Comparison of ENCODE assay signal across 8 mouse cellular contexts in genomic region chr3:89227307-89228179, GRCm38 (mm10). TPM values are rescaled to one million over a fixed set of nuclear protein-coding genes. Genes with fewer than 3 reads are reported as not detected.
DNase-seq lines count a peak whose midpoint lies in the region; ATAC-seq lines count a peak whose summit lies in the region.

No protein-coding gene starts in this region.

- H3K4me2 ChIP-seq in hindbrain, embryonic 11.5 days (replicated peaks; ENCODE audit: low read depth, low read length), result peak overlapping the region; percentile 84
- peak overlapping the region; percentile 83 for H3K4me2 ChIP-seq in lung, embryonic 15.5 days

- H3K36me3 ChIP-seq in hindbrain, embryonic 11.5 days (ENCODE audit: control insufficient read depth, insufficient read depth, low read length), result peaks cover 4% of the 10 kb centered on the region; the same call in 1 of the 2 replicates
- H3K36me3 ChIP-seq in lung, embryonic 15.5 days, result no peaks in the 10 kb centered on the region

- H3K9me3 ChIP-seq in hindbrain, embryonic 11.5 days (ENCODE audit: control insufficient read depth, low read length), result no peaks in the 10 kb centered on the region
- no peaks in the 10 kb centered on the region for H3K9me3 ChIP-seq in lung, embryonic 15.5 days

- H3K27ac ChIP-seq in hindbrain, embryonic 11.5 days (ENCODE audit: low read depth, low read length), result peak overlapping the region; percentile 84
- peak overlapping the region; percentile 91 for H3K27ac ChIP-seq in lung, embryonic 15.5 days

- 0 out of 2 replicates have a peak, but pooled peaks cover 2% of the 10 kb centered on the region for H3K27me3 ChIP-seq in hindbrain, embryonic 11.5 days (ENCODE audit: control insufficient read depth, insufficient read depth, low read length)
- H3K27me3 ChIP-seq in lung, embryonic 15.5 days, result peaks cover 13% of the 10 kb centered on the region; the same call in 1 of the 2 replicates

- peak overlapping the region; percentile 83 for H3K9ac ChIP-seq in hindbrain, embryonic 11.5 days (ENCODE audit: low read depth, low read length)
- peak overlapping the region; percentile 46 for H3K9ac ChIP-seq in lung, embryonic 15.5 days

- peak overlapping the region; percentile 84 for H3K4me3 ChIP-seq in hindbrain, embryonic 11.5 days (ENCODE audit: low read depth, low read length)
- peak overlapping the region; percentile 46 for H3K4me3 ChIP-seq in lung, embryonic 15.5 days

- WGBS in hindbrain, embryonic 11.5 days, result 2% methylated on average over 41 of the region's 41 CpGs
- 5% methylated on average over 41 of the region's 41 CpGs for WGBS in lung, embryonic 15.5 days

- peak; percentile 91 for DNase-seq in MN1 (ENCODE audit: low spot score)
- DNase-seq in c-Kit-positive CD71-positive TER-119-negative erythroid progenitor cells, embryonic 14.5 days (ENCODE audit: low read depth), result peak; percentile 72
- DNase-seq in frontal cortex, adult 2 months (ENCODE audit: extremely low spot score in 1 of 2, low spot score in 1 of 2), result peak; percentile 91 to 94
- DNase-seq in hindbrain, embryonic 11.5 days (ENCODE audit: low spot score), result peak; percentile 99
- peak; percentile 88 to 91 for DNase-seq in layer of hippocampus, postnatal 10 days (ENCODE audit: low spot score in 2 of 2)
- DNase-seq in thymus, postnatal 25 days, result peak; percentile 44

- ATAC-seq in hindbrain, embryonic 11.5 days (ENCODE audit: low FRiP score), result peak; percentile 76
- peak; percentile 73 for ATAC-seq in lung, embryonic 15.5 days (ENCODE audit: borderline replicate concordance, extremely low read depth, low FRiP score, low TSS enrichment)
- ATAC-seq in neutrophil, adult 5-6 weeks (ENCODE audit: extremely low read depth, insufficient number of reproducible peaks, low FRiP score, poor library complexity, severe bottlenecking), result 0 out of 2 replicates have a peak, but pooled peaks have one; percentile 7

- H3K4me1 ChIP-seq in hindbrain, embryonic 11.5 days (replicated peaks; ENCODE audit: control insufficient read depth, insufficient read depth, low read length), result peaks cover 18% of the 10 kb centered on the region
- H3K4me1 ChIP-seq in lung, embryonic 15.5 days, result peaks cover 35% of the 10 kb centered on the region

RNA-seq across cellular contexts. Expression of gene Mtx1, which starts 0.7 kb away (rescaled TPM):
- 136 and 142 TPM in 2 replicates for polyA plus RNA-seq in frontal cortex, adult 2 months (2012; rRNA removed)
- polyA plus RNA-seq in hindbrain, embryonic 11.5 days (2014; fragmentation: Nextera tagmentation; extraction: Ambion mirVana), result 180 and 181 TPM in 2 replicates
- 100 to 1,000 TPM in 1 of 2 experiments, 10 to 100 TPM in 1; 92.8 to 109 TPM for total RNA-seq in layer of hippocampus, postnatal 10 days (2021)
- polyA plus RNA-seq in lung, embryonic 15.5 days (2015; fragmentation: Nextera tagmentation; extraction: Ambion mirVana), result 195 and 197 TPM in 2 replicates
- total RNA-seq in neutrophil, adult 5-6 weeks (2017), result 65.6 and 83.4 TPM in 2 replicates

RNA-seq across cellular contexts. Expression of gene Muc1, which starts 1.3 kb away (rescaled TPM):
- polyA plus RNA-seq in frontal cortex, adult 2 months (2012; rRNA removed), result 1.1 and 2.1 TPM in 2 replicates
- 1.4 and 2.1 TPM in 2 replicates for polyA plus RNA-seq in hindbrain, embryonic 11.5 days (2014; fragmentation: Nextera tagmentation; extraction: Ambion mirVana)
- total RNA-seq in layer of hippocampus, postnatal 10 days (2021), result under 1 TPM; 0.66 to 0.89 TPM
- polyA plus RNA-seq in lung, embryonic 15.5 days (2015; fragmentation: Nextera tagmentation; extraction: Ambion mirVana), result 74.3 and 88.9 TPM in 2 replicates
- total RNA-seq in neutrophil, adult 5-6 weeks (2017), result 4.5 and 7.1 TPM in 2 replicates

RNA-seq across cellular contexts. Expression of gene Thbs3, which starts 12.6 kb away (rescaled TPM):
- polyA plus RNA-seq in frontal cortex, adult 2 months (2012; rRNA removed), result 51.0 and 57.4 TPM in 2 replicates
- polyA plus RNA-seq in hindbrain, embryonic 11.5 days (2014; fragmentation: Nextera tagmentation; extraction: Ambion mirVana), result 40.9 and 44.5 TPM in 2 replicates
- total RNA-seq in layer of hippocampus, postnatal 10 days (2021), result 10 to 100 TPM; 45.2 to 48.4 TPM
- 54.4 and 58.4 TPM in 2 replicates for polyA plus RNA-seq in lung, embryonic 15.5 days (2015; fragmentation: Nextera tagmentation; extraction: Ambion mirVana)
- 2.0 and 5.8 TPM in 2 replicates for total RNA-seq in neutrophil, adult 5-6 weeks (2017)

RNA-seq across cellular contexts. Expression of gene Krtcap2, which starts 18.2 kb away (rescaled TPM):
- polyA plus RNA-seq in frontal cortex, adult 2 months (2012; rRNA removed), result 53.0 and 66.4 TPM in 2 replicates
- 276 and 289 TPM in 2 replicates for polyA plus RNA-seq in hindbrain, embryonic 11.5 days (2014; fragmentation: Nextera tagmentation; extraction: Ambion mirVana)
- 10 to 100 TPM; 72.8 to 95.1 TPM for total RNA-seq in layer of hippocampus, postnatal 10 days (2021)
- polyA plus RNA-seq in lung, embryonic 15.5 days (2015; fragmentation: Nextera tagmentation; extraction: Ambion mirVana), result 282 and 311 TPM in 2 replicates
- 52.2 and 53.9 TPM in 2 replicates for total RNA-seq in neutrophil, adult 5-6 weeks (2017)

RNA-seq across cellular contexts. Expression of gene Trim46, which starts 18.6 kb away (rescaled TPM):
- polyA plus RNA-seq in frontal cortex, adult 2 months (2012; rRNA removed), result 96.7 and 99.7 TPM in 2 replicates
- 9.5 and 9.7 TPM in 2 replicates for polyA plus RNA-seq in hindbrain, embryonic 11.5 days (2014; fragmentation: Nextera tagmentation; extraction: Ambion mirVana)
- total RNA-seq in layer of hippocampus, postnatal 10 days (2021), result 100 to 1,000 TPM; 101 to 112 TPM
- polyA plus RNA-seq in lung, embryonic 15.5 days (2015; fragmentation: Nextera tagmentation; extraction: Ambion mirVana), result 7.2 and 7.9 TPM in 2 replicates
- total RNA-seq in neutrophil, adult 5-6 weeks (2017), result 2.2 and 2.3 TPM in 2 replicates

Comparison
In these comparisons a context has a peak if more than half of its experiments do, and no peak if none do; other contexts are left out.
1. Peak in every context shown above with its lines: DNase-seq, ATAC-seq, H3K4me3 ChIP-seq and H3K27ac ChIP-seq.
2. DNase-seq: peak in every context shown above with its lines; median percentile 99 in hindbrain, embryonic 11.5 days; 92 in frontal cortex, adult 2 months; 91 in MN1; 90 in layer of hippocampus, postnatal 10 days; 72 in c-Kit-positive CD71-positive TER-119-negative erythroid progenitor cells, embryonic 14.5 days; 44 in thymus, postnatal 25 days.
3. ATAC-seq: peak in every context shown above with its lines; median percentile 76 in hindbrain, embryonic 11.5 days; 73 in lung, embryonic 15.5 days; 7 in neutrophil, adult 5-6 weeks.
4. RNA of gene Muc1, which starts 1.3 kb away (polyA plus RNA-seq): 74.3 to 88.9 TPM in lung, embryonic 15.5 days; 1.4 to 2.1 TPM in hindbrain, embryonic 11.5 days and 1.1 to 2.1 TPM in frontal cortex, adult 2 months; every median in the first group is over 10 times any median in the second.